Mouse (Mus musculus): Measurements from ENCODE around the gene Eya2.
A peak's percentile ranks its signal among the peaks of the same experiment; 100 is the strongest.

Gene Eya2

DNA sequence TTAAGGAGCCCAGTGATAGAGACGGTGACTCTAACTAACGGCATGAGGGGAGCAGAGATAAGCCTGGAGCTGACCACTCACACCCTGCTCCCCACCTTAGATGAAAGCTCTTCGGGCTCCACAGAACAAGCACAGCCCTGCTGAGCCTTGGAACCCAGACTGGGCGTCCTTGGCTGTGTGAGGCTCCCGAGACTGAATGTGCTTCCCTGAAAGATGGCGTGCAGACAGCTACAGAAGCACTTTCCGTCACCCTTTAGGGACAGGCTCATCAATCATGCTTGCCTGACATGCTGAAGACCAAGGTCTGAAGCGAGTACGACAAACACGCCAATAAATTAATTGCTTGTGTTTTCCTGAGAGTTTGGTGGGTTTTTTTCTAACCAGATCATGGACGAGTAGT is 56.2 kb downstream of the Eya2 start:
- DNase-seq (ENCODE audit: extremely low spot score, low spot score), result no peak

GRCm38 (mm10) chr2:165652281-165652680 is 57.4 kb downstream of the Eya2 start:
- no peak for DNase-seq (ENCODE audit: extremely low spot score, low spot score)

- peak; percentile 81 for DNase-seq (ENCODE audit: extremely low spot score, low spot score)
These were observed 58.4 kb downstream of the Eya2 start for GRCm38 (mm10) chr2:165653001-165653921.

DNA sequence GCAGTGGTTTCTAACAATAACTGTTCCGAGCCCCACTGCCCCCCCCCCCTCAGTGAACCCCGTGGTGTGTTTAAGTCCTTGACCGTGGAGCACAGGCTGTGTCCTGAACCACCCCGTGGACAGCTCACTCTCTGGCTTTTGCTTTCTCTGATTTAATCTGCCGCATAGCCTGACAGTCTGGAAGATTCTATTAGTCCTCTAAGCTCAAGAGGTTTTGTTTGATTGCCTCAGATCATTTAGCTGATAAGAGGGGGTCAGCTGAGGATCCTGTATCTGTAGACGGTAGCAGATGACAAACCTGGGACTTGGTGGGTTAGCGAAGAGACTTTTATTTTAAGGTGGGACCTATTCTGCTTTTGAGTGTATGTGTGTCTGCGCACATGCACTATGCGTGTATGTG is 59.3 kb downstream of the Eya2 start:
- no peak for DNase-seq (ENCODE audit: extremely low spot score, low spot score)

GRCm38 (mm10) chr2:165654696-165655491 is 60.1 kb downstream of the Eya2 start:
- no peak for DNase-seq (ENCODE audit: extremely low spot score, low spot score)

- DNase-seq (ENCODE audit: extremely low spot score, low spot score), result no peak
These were observed 61.7 kb downstream of the Eya2 start for GRCm38 (mm10) chr2:165656541-165656940.

- no peak for DNase-seq (ENCODE audit: extremely low spot score, low spot score)
These were observed 62.1 kb downstream of the Eya2 start for GRCm38 (mm10) chr2:165656956-165657355.

DNA sequence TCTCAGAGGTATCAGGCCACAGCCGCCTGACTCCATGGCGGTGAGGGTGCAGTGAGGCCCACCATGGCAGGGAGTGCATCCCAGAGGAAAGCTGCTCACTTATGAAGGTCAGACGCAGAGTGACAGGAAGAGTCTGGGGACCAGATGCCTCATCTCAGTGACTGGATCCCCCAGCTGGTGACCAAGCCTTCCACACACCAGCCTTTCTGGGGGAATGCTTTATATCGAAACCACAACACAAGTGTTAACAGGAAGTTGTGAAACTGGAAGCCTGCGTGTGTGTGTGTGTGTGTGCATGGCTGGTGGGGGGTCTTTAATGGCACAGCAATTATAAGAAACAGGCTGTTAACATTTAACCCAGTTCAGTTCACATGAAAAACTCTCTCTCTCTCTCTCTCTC is 64.7 kb downstream of the Eya2 start:
- no peak for DNase-seq (ENCODE audit: extremely low spot score, low spot score)

- DNase-seq (ENCODE audit: extremely low spot score, low spot score), result no peak
These were observed 68.4 kb downstream of the Eya2 start for GRCm38 (mm10) chr2:165663266-165663665.

GRCm38 (mm10) chr2:165664648-165665047 is 69.8 kb downstream of the Eya2 start:
- no peak for DNase-seq (ENCODE audit: extremely low spot score, low spot score)

- no peak for DNase-seq (ENCODE audit: extremely low spot score, low spot score)
These were observed 70.3 kb downstream of the Eya2 start for GRCm38 (mm10) chr2:165665176-165665575.

GRCm38 (mm10) chr2:165667096-165667495 is 72.3 kb downstream of the Eya2 start:
- no peak for DNase-seq (ENCODE audit: extremely low spot score, low spot score)

GRCm38 (mm10) chr2:165682719-165683118 is 87.9 kb downstream of the Eya2 start:
- DNase-seq (ENCODE audit: extremely low spot score, low spot score), result no peak

DNA sequence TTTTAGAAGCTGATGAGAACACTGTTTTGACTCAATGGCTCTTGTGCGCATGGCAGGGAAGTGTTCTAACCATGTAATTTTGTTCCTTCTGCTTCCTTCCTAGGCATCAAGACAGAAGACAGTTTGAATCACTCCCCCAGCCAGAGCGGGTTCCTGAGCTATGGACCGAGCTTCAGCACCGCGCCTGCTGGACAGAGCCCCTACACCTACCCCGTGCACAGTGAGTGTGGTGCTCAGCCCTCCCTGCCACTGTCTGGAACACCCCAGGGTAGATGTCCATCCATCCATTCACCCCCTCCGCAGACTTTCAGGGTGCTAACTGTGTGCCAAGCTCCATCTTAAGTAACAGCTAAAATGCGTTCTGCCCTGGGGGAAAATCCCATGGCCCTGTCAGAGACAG is 92.7 kb downstream of the Eya2 start:
- peak; percentile 28 for DNase-seq (ENCODE audit: extremely low spot score, low spot score)

DNA sequence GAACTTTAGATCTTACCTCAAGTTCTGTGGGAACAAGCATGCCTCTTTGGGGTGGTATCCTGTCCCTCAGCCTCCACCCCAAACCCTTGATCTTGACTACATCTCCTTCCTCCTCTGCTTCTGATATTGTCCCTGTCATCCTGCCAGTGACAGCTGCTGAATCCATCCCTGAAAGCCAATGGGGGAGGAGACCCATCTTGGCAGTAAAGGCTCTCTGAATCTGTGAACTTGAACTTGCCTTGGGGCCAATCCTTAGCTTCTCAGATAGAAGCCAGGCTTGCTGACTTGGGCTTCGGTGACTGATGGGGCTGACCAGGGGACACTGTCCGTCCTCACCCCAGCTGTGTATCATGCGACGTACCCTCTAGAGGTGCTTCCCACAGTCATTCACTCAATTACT is 94.1 kb downstream of the Eya2 start:
- DNase-seq (ENCODE audit: extremely low spot score, low spot score), result no peak

DNA sequence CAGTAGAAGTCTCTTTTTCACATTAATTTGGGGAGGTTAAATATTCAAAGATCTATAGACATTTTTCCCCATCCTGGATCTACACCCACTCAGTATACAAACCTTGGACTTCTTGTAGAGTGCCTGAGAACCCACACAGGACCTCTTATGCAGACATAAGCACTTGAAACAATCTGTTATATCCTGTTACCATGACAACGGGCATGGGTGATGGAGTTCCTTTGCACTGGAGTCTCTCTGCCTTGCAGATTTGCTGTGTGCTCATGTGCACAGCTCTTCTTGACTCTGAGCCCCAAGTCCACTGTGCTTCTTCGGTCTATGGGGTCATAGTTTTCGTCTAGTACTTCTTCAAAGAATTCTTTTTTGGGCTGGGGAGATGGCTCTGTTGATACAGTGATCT is 96.2 kb downstream of the Eya2 start:
- DNase-seq (ENCODE audit: extremely low spot score, low spot score), result no peak

DNA sequence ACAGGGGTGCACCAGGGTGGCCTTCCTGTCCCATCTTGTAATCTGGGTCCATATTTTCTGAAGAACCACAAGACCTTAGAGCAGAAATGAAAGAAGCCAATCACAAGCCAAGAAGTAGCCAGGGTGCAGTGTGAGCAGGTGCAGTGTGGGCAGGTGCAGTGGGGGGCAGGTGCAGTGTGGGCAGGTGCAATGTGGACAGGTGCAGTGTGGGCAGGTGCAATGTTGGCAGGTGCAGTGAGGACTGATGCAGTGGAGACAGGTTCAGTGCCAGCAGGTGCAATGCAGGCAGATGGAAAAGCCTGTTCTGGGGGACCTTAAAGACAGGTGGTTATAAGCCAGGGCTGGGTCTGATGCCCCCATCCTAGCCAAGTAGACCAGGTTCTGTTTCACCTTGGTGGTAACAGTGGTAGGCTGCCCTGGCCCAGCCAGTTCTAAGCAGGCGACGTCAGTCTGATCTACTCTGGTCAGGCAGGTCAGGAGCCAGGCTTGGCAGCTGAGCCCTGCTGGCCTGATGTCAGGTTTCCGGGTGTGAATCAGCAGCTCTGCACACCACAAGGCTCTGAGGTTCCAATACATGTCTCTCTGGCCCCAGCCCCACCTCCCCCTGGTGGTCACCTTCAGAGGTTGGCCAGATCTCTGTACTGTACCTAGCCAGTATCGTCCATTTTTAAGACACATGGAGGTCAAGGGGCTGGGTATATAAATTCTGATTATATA is 98.3 kb downstream of the Eya2 start:
- DNase-seq (ENCODE audit: extremely low spot score, low spot score), result no peak

DNA sequence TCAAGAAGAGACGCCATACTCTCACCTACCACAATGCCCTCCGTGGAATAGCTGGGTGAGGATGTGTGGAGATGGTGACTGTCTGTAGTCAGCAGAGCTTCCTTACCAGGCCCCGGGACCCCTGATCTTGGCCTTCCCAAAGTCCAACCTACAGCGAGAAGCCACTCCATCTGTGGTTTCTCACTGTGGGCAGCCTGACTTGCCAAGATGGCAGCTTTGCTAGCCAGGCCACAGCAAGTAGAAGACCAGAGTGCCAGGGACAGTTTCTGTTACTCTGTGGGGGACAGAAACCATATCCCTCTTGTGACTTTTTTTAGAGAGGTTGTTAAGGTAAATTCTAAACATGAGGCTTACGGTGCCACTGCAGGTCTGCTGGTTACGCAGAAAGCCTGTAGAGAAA is 99.9 kb downstream of the Eya2 start:
- no peak for DNase-seq (ENCODE audit: extremely low spot score, low spot score)

GRCm38 (mm10) chr2:165700252-165700908 is 105.5 kb downstream of the Eya2 start:
- peak; percentile 64 for DNase-seq (ENCODE audit: extremely low spot score, low spot score)

DNA sequence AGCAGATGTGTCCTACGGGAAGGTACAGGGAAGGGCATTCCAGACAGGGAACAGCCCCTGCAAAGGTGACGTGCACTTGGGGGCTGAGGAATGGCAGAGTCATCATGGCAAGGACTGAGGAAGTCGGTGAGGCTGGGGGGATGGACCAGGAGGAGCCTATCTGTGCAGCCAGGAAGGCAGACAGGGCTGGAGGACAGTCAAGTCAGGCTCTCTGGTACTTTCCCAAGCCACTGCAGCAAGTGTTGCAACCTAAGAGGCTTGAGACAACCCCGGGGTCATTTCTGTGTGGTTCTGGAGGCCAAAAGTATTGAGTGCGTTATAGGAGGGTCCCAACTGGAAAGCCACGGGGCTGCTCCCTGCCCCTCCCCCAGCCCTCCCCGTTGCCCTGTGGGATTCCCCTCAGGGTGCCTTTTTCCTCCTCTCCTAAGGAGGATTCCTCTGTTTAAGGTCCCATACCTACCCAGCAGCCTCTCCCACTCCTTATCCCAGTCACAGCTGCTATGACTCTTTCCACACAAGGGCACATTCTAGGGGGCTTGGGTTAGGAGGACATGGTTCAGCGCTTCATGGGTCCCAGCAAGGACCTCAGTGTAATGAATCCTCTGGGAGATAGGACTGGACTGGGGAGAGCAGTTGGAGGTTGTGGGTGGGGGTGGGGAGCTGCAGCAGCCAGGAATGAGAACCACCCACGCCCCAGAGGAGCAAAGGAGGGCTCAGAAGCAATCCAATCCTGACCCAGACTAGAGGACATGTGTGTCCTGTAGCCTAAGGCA is 108.4 kb downstream of the Eya2 start:
- no peak for DNase-seq (ENCODE audit: extremely low spot score, low spot score)

- DNase-seq (ENCODE audit: extremely low spot score, low spot score), result no peak
These were observed 113.4 kb downstream of the Eya2 start for GRCm38 (mm10) chr2:165708266-165708665.

Measured in neural tube, embryonic 10.5 days (tissue).